ENCODE assay signal across 14 mouse cellular contexts in genomic region chr6:84674136-84674535, GRCm38 (mm10).
DNase-seq lines count a peak whose midpoint lies in the region; ATAC-seq and TF ChIP-seq lines count a peak whose summit lies in the region.
"Had no signal": no experiment of that assay in that cellular context is flagged by ENCODE, and none has a peak within 500 bp of the region (broad histone marks: within the 10 kb centered on the region; RNA-seq: fewer than 3 reads in every experiment).

No protein-coding gene starts in this region.

- peak; percentile 6 for DNase-seq in kidney, postnatal 14 days
- DNase-seq in kidney, adult 2 months = no peak
- DNase-seq in ES-CJ7 (ENCODE audit: low read depth, low spot score) = peak; percentile 42
- DNase-seq in ZHBTc4 (ENCODE audit: low read depth, low spot score) = peak; percentile 70
- DNase-seq in liver, postnatal 0 days = peak; percentile 20
- no peak for DNase-seq in spleen, adult 12 weeks (ENCODE audit: low spot score)
- no peak for DNase-seq in left cerebral cortex, postnatal 10 days (ENCODE audit: extremely low spot score in 1 of 2, low spot score in 2 of 2)
- DNase-seq: cerebellum, postnatal 14 days; gastrocnemius, adult 2 months; left cerebral cortex, postnatal 4 days; retina, postnatal 1 day; thymus, postnatal 4 days had no signal

- no peaks in the 10 kb centered on the region for H3K4me1 ChIP-seq in kidney, adult 2 months (ENCODE audit: control insufficient read depth, insufficient read depth, low read length)
- H3K4me1 ChIP-seq in liver, postnatal 0 days (ENCODE audit: insufficient read depth) = no peaks in the 10 kb centered on the region

- WGBS in kidney, adult 2 months = 92% methylated on average over 7 of the region's 7 CpGs
- 76% methylated on average over 7 of the region's 7 CpGs for WGBS in liver, postnatal 0 days (ENCODE audit: insufficient replicate concordance)

- no peaks in the 10 kb centered on the region for H3K27me3 ChIP-seq in kidney, adult 2 months (replicated peaks; ENCODE audit: control insufficient read depth, insufficient read depth, low read length)
- no peaks in the 10 kb centered on the region for H3K27me3 ChIP-seq in liver, postnatal 0 days (ENCODE audit: insufficient read depth, low read length)

- no peak overlapping the region for H3K4me2 ChIP-seq in liver, postnatal 0 days (ENCODE audit: low read depth, low read length)

- H3K27ac ChIP-seq in kidney, adult 2 months (ENCODE audit: insufficient read depth, low read depth, low read length) = no peak overlapping the region
- no peak overlapping the region for H3K27ac ChIP-seq in liver, postnatal 0 days (ENCODE audit: low read depth)
- H3K27ac ChIP-seq: gastrocnemius, adult 2 months; macrophage had no signal

- H3K36me3 ChIP-seq in kidney, adult 2 months (ENCODE audit: control insufficient read depth, insufficient read depth, low read length) = no peaks in the 10 kb centered on the region
- H3K36me3 ChIP-seq in liver, postnatal 0 days (replicated peaks; ENCODE audit: insufficient read depth, low read length) = no peaks in the 10 kb centered on the region

- no peak for ATAC-seq in liver, postnatal 0 days
- ATAC-seq: inflammation-experienced regulatory T-cells, adult 6 months had no signal

- H3K9ac ChIP-seq in liver, postnatal 0 days (replicated peaks) = no peak overlapping the region

- no peak for TF ChIP-seq POLR2A in kidney, adult 2 months (IDR thresholded peaks at IDR 0.05; ENCODE audit: low read depth, low read length)

- no peak for TF ChIP-seq CTCF in kidney, adult 2 months (conservative IDR thresholded peaks at IDR 0.05; ENCODE audit: insufficient read depth, insufficient read length, low read depth, low read length)
- no peak for TF ChIP-seq CTCF in liver, postnatal 0 days (IDR thresholded peaks at IDR 0.05; ENCODE audit: low read depth)

- no peak for TF ChIP-seq EP300 in liver, postnatal 0 days (IDR thresholded peaks at IDR 0.05; ENCODE audit: low read depth)

- H3K4me3 ChIP-seq in kidney, adult 2 months (ENCODE audit: insufficient read depth, low read depth, low read length) = no peak overlapping the region
- no peak overlapping the region for H3K4me3 ChIP-seq in liver, postnatal 0 days (ENCODE audit: low read depth, low read length)
- H3K4me3 ChIP-seq: gastrocnemius, adult 2 months had no signal

- H3K9me3 ChIP-seq in liver, postnatal 0 days (ENCODE audit: low read length) = peaks cover 5% of the 10 kb centered on the region; the same call in 1 of the 2 replicates

- intact Hi-C loops in left cerebral cortex, postnatal 10 days (cut with DNase I) = no loop called here

Comparison
In these comparisons a context has a peak if more than half of its experiments do, and no peak if none do; other contexts are left out.
1. DNase-seq: peak in kidney, postnatal 14 days (single experiment), ES-CJ7 (single experiment), ZHBTc4 (single experiment) and liver, postnatal 0 days (single experiment); none in kidney, adult 2 months (single experiment), spleen, adult 12 weeks (single experiment) and left cerebral cortex, postnatal 10 days (0 of 2).